In the genomic region with DNA sequence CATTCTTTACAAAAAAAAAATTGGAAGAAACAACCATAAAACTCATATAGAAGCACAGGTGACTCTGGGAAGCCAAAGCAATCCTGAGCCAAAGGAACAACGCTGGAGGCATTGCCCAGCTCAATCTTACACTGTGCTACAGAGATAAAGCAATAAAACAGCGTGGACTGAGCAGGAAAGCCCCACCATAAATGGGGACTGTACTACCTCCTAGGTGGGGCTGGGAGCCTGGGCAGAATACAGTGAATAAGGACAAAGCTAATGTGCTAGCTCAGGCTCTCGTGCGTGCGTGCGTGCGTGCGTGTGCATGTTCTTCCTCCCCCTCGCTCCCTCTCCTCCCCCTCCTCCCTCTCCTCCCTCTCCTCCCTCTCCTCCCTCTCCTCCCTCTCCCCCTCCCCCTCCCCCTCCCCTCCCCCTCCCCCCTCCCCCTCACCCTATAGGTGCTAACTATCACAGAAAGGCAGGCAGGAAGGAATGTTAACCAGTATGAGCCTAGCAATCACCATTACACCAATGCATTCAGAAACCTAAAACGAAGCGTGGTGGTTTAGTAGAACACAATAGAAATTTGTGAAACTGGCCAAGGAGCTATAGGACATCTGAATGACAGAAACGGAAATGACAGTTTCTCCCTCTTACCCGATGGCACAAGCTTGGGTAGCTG, we compare ENCODE assay signal across 23 mouse cellular contexts.
DNase-seq lines count a peak whose midpoint lies in the region; ATAC-seq and TF ChIP-seq lines count a peak whose summit lies in the region.
"Had no signal": no experiment of that assay in that cellular context is flagged by ENCODE, and none has a peak within 500 bp of the region (broad histone marks: within the 10 kb centered on the region; RNA-seq: fewer than 3 reads in every experiment).

No protein-coding gene starts in this region.

- H3K27ac ChIP-seq in heart, adult 2 months: no peak overlapping the region
- H3K27ac ChIP-seq in stomach, embryonic 15.5 days: no peak overlapping the region
- H3K27ac ChIP-seq in stomach, postnatal 0 days (replicated peaks): no peak overlapping the region
- no peak overlapping the region for H3K27ac ChIP-seq in neural tube, embryonic 13.5 days (replicated peaks)
- no peak overlapping the region for H3K27ac ChIP-seq in cerebellum, adult 2 months (ENCODE audit: insufficient read depth, low read length)
- H3K27ac ChIP-seq: forebrain, embryonic 12.5 days; hindbrain, embryonic 15.5 days; kidney, postnatal 0 days; limb, embryonic 15.5 days; midbrain, embryonic 13.5 days had no signal

- H3K9me3 ChIP-seq in stomach, embryonic 15.5 days: no peaks in the 10 kb centered on the region
- no peaks in the 10 kb centered on the region for H3K9me3 ChIP-seq in stomach, postnatal 0 days (ENCODE audit: control insufficient read depth, low read length)
- H3K9me3 ChIP-seq in neural tube, embryonic 13.5 days: no peaks in the 10 kb centered on the region
- H3K9me3 ChIP-seq: forebrain, embryonic 12.5 days; hindbrain, embryonic 15.5 days; limb, embryonic 15.5 days; midbrain, embryonic 13.5 days had no signal

- no peak for TF ChIP-seq EP300 in heart, adult 2 months (IDR thresholded peaks at IDR 0.05; ENCODE audit: insufficient read depth, low read depth, low read length)
- TF ChIP-seq EP300 in stomach, postnatal 0 days (optimal IDR thresholded peaks at IDR 0.05): no peak

- H3K4me2 ChIP-seq in stomach, embryonic 15.5 days: no peak overlapping the region
- H3K4me2 ChIP-seq in stomach, postnatal 0 days (replicated peaks; ENCODE audit: low read depth): no peak overlapping the region
- peak overlapping the region; percentile 38 for H3K4me2 ChIP-seq in neural tube, embryonic 13.5 days
- H3K4me2 ChIP-seq: forebrain, embryonic 12.5 days; heart, embryonic 11.5 days; hindbrain, embryonic 15.5 days; limb, embryonic 15.5 days; midbrain, embryonic 13.5 days had no signal

- no peak overlapping the region for H3K9ac ChIP-seq in heart, adult 2 months (ENCODE audit: low read depth, low read length)
- H3K9ac ChIP-seq in stomach, embryonic 15.5 days: no peak overlapping the region
- no peak overlapping the region for H3K9ac ChIP-seq in stomach, postnatal 0 days (ENCODE audit: low read length)
- H3K9ac ChIP-seq in neural tube, embryonic 13.5 days: no peak overlapping the region
- H3K9ac ChIP-seq: forebrain, embryonic 12.5 days; hindbrain, embryonic 15.5 days; limb, embryonic 15.5 days; midbrain, embryonic 13.5 days had no signal

- no peaks in the 10 kb centered on the region for H3K36me3 ChIP-seq in heart, adult 2 months (ENCODE audit: control insufficient read depth, insufficient read depth, low read length)
- no peaks in the 10 kb centered on the region for H3K36me3 ChIP-seq in stomach, embryonic 15.5 days
- no peaks in the 10 kb centered on the region for H3K36me3 ChIP-seq in stomach, postnatal 0 days (ENCODE audit: control insufficient read depth, insufficient read depth, low read length)
- H3K36me3 ChIP-seq in neural tube, embryonic 13.5 days: no peaks in the 10 kb centered on the region
- H3K36me3 ChIP-seq: forebrain, embryonic 12.5 days; hindbrain, embryonic 15.5 days; limb, embryonic 15.5 days; midbrain, embryonic 13.5 days had no signal

- no peak for TF ChIP-seq POLR2A in heart, adult 2 months (IDR thresholded peaks at IDR 0.05; ENCODE audit: insufficient read depth, low read depth, low read length)
- TF ChIP-seq POLR2A in cerebellum, adult 2 months (IDR thresholded peaks at IDR 0.05; ENCODE audit: borderline replicate concordance, insufficient read depth, low read length): no peak

- H3K4me3 ChIP-seq in heart, adult 2 months: no peak overlapping the region
- H3K4me3 ChIP-seq in stomach, embryonic 15.5 days (replicated peaks): no peak overlapping the region
- H3K4me3 ChIP-seq in stomach, postnatal 0 days (ENCODE audit: low read depth, low read length): no peak overlapping the region
- H3K4me3 ChIP-seq in neural tube, embryonic 13.5 days: no peak overlapping the region
- H3K4me3 ChIP-seq in cerebellum, adult 2 months (replicated peaks; ENCODE audit: insufficient read depth, low read depth, low read length): no peak overlapping the region
- H3K4me3 ChIP-seq: forebrain, embryonic 12.5 days; hindbrain, embryonic 15.5 days; limb, embryonic 15.5 days; midbrain, embryonic 13.5 days had no signal

- peak; percentile 46 for DNase-seq in heart, adult 11 months
- no peak for DNase-seq in heart, adult 2 months
- no peak for DNase-seq in stomach, postnatal 0 days (ENCODE audit: low spot score)
- DNase-seq in thymus, postnatal 14 days: no peak
- no peak for DNase-seq in thymus, postnatal 4 days
- no peak for DNase-seq in cerebellum, adult 2 months
- DNase-seq: adrenal gland, postnatal 25 days; cerebellum, adult 9-10 months; gastrocnemius, postnatal 36 days; kidney, adult 11 months; left cerebral cortex, postnatal 4 days; lung, adult 2 months; lung, postnatal 14 days; right cerebral cortex, adult 18-20 months; thymus, postnatal 36 days had no signal

- H3K4me1 ChIP-seq in heart, adult 2 months (ENCODE audit: control insufficient read depth, insufficient read depth, low read length): peaks cover 3% of the 10 kb centered on the region; the same call in 1 of the 2 replicates
- H3K4me1 ChIP-seq in stomach, embryonic 15.5 days: no peaks in the 10 kb centered on the region
- no peaks in the 10 kb centered on the region for H3K4me1 ChIP-seq in stomach, postnatal 0 days (replicated peaks; ENCODE audit: control insufficient read depth, insufficient read depth)
- H3K4me1 ChIP-seq in neural tube, embryonic 13.5 days (replicated peaks): no peaks in the 10 kb centered on the region
- H3K4me1 ChIP-seq in cerebellum, adult 2 months (ENCODE audit: control insufficient read depth, insufficient read depth, low read length): no peaks in the 10 kb centered on the region
- H3K4me1 ChIP-seq: forebrain, embryonic 12.5 days; hindbrain, embryonic 15.5 days; midbrain, embryonic 13.5 days had no signal

- 72% methylated on average over 13 of the region's 13 CpGs for WGBS in heart, adult 2 months
- 70% methylated on average over 13 of the region's 13 CpGs for WGBS in stomach, embryonic 15.5 days
- 75% methylated on average over 13 of the region's 13 CpGs for WGBS in stomach, postnatal 0 days
- WGBS in neural tube, embryonic 13.5 days: 51% methylated on average over 13 of the region's 13 CpGs
- 66% methylated on average over 12 of the region's 13 CpGs for WGBS in cerebellum, adult 2 months

- intact Hi-C loops in heart, adult 2 months (cut with DNase I): no loop called here

- no peak for TF ChIP-seq CTCF in heart, adult 2 months (IDR thresholded peaks at IDR 0.05)
- TF ChIP-seq CTCF in stomach, postnatal 0 days (IDR thresholded peaks at IDR 0.05; ENCODE audit: low read depth): no peak
- no peak for TF ChIP-seq CTCF in cerebellum, adult 2 months (IDR thresholded peaks at IDR 0.05; ENCODE audit: borderline replicate concordance, insufficient read depth, low read depth, low read length)

- no peaks in the 10 kb centered on the region for H3K79me2 ChIP-seq in heart, adult 2 months (replicated peaks; ENCODE audit: control insufficient read depth, insufficient read depth, low read length)

- ATAC-seq in stomach, embryonic 15.5 days (ENCODE audit: insufficient read depth, low FRiP score, low read depth): peak; percentile 76; the same call in 1 of the 2 replicates
- no peak for ATAC-seq in stomach, postnatal 0 days (ENCODE audit: low FRiP score, low TSS enrichment)
- ATAC-seq in neural tube, embryonic 13.5 days (ENCODE audit: low read depth): peak; percentile 76
- ATAC-seq: midbrain, embryonic 13.5 days had no signal

- H3K27me3 ChIP-seq in heart, adult 2 months (ENCODE audit: control insufficient read depth, insufficient read depth, low read length): no peaks in the 10 kb centered on the region
- no peaks in the 10 kb centered on the region for H3K27me3 ChIP-seq in stomach, embryonic 15.5 days (replicated peaks)
- no peaks in the 10 kb centered on the region for H3K27me3 ChIP-seq in stomach, postnatal 0 days (ENCODE audit: control insufficient read depth, insufficient read depth, low read length)
- H3K27me3 ChIP-seq in neural tube, embryonic 13.5 days: no peaks in the 10 kb centered on the region
- no peaks in the 10 kb centered on the region for H3K27me3 ChIP-seq in cerebellum, adult 2 months (ENCODE audit: control insufficient read depth, insufficient read depth, low read length)
- H3K27me3 ChIP-seq: forebrain, embryonic 12.5 days; hindbrain, embryonic 15.5 days; limb, embryonic 15.5 days; midbrain, embryonic 13.5 days had no signal
